38 mouse cellular contexts compared by ENCODE assay signal in the genomic region with DNA sequence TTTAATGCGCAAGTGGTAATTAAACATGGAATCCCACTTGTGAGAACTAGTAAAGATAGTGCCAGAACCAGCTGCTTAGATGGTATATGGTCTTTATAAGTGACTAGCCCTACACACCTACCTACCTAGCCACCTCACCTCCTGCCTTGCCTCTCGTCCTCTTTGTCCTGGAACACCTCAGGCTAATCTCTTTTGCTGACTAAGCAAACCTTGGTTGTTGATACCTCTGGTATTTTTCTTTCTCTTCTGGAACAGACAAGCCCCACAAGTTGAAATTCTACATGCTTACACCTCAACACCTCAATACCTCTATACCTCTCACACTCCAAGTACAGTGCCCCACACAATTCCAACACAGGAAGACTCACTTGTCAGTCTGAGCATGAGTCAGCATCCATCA. TPM values are rescaled to one million over a fixed set of nuclear protein-coding genes. Genes with fewer than 3 reads are reported as not detected.
"Had no signal": no experiment of that assay in that cellular context is flagged by ENCODE, and none has a peak within 500 bp of the region (broad histone marks: within the 10 kb centered on the region; RNA-seq: fewer than 3 reads in every experiment).

No protein-coding gene starts in this region.

- H3K9me3 ChIP-seq: embryonic facial prominence, embryonic 12.5 days; forebrain, embryonic 13.5 days; forebrain, embryonic 15.5 days had no signal

- H3K9ac ChIP-seq: embryonic facial prominence, embryonic 12.5 days; embryonic facial prominence, embryonic 13.5 days; embryonic facial prominence, embryonic 15.5 days; forebrain, embryonic 12.5 days; forebrain, embryonic 13.5 days; forebrain, embryonic 15.5 days; forebrain, postnatal 0 days had no signal

- H3K27me3 ChIP-seq: embryonic facial prominence, embryonic 12.5 days; embryonic facial prominence, embryonic 13.5 days; embryonic facial prominence, embryonic 15.5 days; forebrain, embryonic 12.5 days; forebrain, embryonic 13.5 days; forebrain, embryonic 15.5 days had no signal

- H3K4me1 ChIP-seq: embryonic facial prominence, embryonic 10.5 days; embryonic facial prominence, embryonic 12.5 days; embryonic facial prominence, embryonic 13.5 days; embryonic facial prominence, embryonic 15.5 days; forebrain, embryonic 10.5 days; forebrain, embryonic 12.5 days; forebrain, embryonic 13.5 days; forebrain, embryonic 15.5 days had no signal

- H3K4me2 ChIP-seq: embryonic facial prominence, embryonic 12.5 days; embryonic facial prominence, embryonic 13.5 days; embryonic facial prominence, embryonic 15.5 days; forebrain, embryonic 12.5 days; forebrain, embryonic 13.5 days; forebrain, embryonic 15.5 days had no signal

- DNase-seq: cerebellum, adult 9-10 months; cerebellum, adult 9-11 months; cerebellum, postnatal 10 days; cerebellum, postnatal 14 days; cerebellum, postnatal 25 days; cerebellum, postnatal 36 days; embryo, embryonic 11 days; forebrain, postnatal 0 days; gastrocnemius, adult 2 months; gastrocnemius, postnatal 10 days; gastrocnemius, postnatal 14 days; gastrocnemius, postnatal 25 days; gastrocnemius, postnatal 36 days; heart, adult 11 months; heart, adult 18-20 months; heart, adult 2 months had no signal

- H3K36me3 ChIP-seq: embryonic facial prominence, embryonic 10.5 days; embryonic facial prominence, embryonic 12.5 days; embryonic facial prominence, embryonic 13.5 days; embryonic facial prominence, embryonic 15.5 days; forebrain, embryonic 10.5 days; forebrain, embryonic 12.5 days; forebrain, embryonic 15.5 days had no signal

- H3K27ac ChIP-seq: embryonic facial prominence, embryonic 10.5 days; embryonic facial prominence, embryonic 12.5 days; embryonic facial prominence, embryonic 13.5 days; embryonic facial prominence, embryonic 15.5 days; forebrain, embryonic 10.5 days; forebrain, embryonic 12.5 days; forebrain, embryonic 13.5 days; forebrain, embryonic 15.5 days; gastrocnemius, adult 2 months; heart, adult 2 months had no signal

- H3K4me3 ChIP-seq: embryonic facial prominence, embryonic 10.5 days; embryonic facial prominence, embryonic 12.5 days; embryonic facial prominence, embryonic 13.5 days; embryonic facial prominence, embryonic 15.5 days; erythroblast, embryonic 14.5 days; forebrain, embryonic 10.5 days; forebrain, embryonic 12.5 days; forebrain, embryonic 13.5 days; forebrain, embryonic 15.5 days; gastrocnemius, adult 2 months; heart, adult 2 months had no signal

RNA-seq across cellular contexts. Expression of a gene that starts 0.5 kb away (rescaled TPM):
- total RNA-seq: common myeloid progenitor, adult 5-6 weeks; forebrain, postnatal 0 days; gastrocnemius, adult 18-20 months; gastrocnemius, adult 2 months; gastrocnemius, adult 8-10 months; gastrocnemius, postnatal 10 days; gastrocnemius, postnatal 14 days; gastrocnemius, postnatal 25 days; gastrocnemius, postnatal 36 days; gastrocnemius, postnatal 4 days; granulocyte monocyte progenitor cell, adult 5-6 weeks; heart, adult 18-20 months; heart, adult 2 months; heart, adult 8-10 months had no signal
- polyA plus RNA-seq: cortical plate, adult 2 months; embryonic facial prominence, embryonic 10.5 days; embryonic facial prominence, embryonic 11.5 days; embryonic facial prominence, embryonic 12.5 days; embryonic facial prominence, embryonic 13.5 days; embryonic facial prominence, embryonic 14.5 days; embryonic facial prominence, embryonic 15.5 days; erythroblast, embryonic 14.5 days; forebrain, embryonic 10.5 days; forebrain, embryonic 11.5 days; forebrain, embryonic 12.5 days; forebrain, embryonic 13.5 days; forebrain, embryonic 14.5 days; forebrain, embryonic 15.5 days; forebrain, embryonic 16.5 days; forebrain, postnatal 0 days; frontal cortex, adult 2 months; heart, adult 2 months had no signal
